Mouse (Mus musculus): ENCODE measurements around the gene Pitpnm2. TPM values are rescaled to one million over a fixed set of nuclear protein-coding genes. Genes with fewer than 3 reads are reported as not detected.

The Pitpnm2 gene
- polyA plus RNA-seq, 1 experiment = 10.8 TPM

DNA sequence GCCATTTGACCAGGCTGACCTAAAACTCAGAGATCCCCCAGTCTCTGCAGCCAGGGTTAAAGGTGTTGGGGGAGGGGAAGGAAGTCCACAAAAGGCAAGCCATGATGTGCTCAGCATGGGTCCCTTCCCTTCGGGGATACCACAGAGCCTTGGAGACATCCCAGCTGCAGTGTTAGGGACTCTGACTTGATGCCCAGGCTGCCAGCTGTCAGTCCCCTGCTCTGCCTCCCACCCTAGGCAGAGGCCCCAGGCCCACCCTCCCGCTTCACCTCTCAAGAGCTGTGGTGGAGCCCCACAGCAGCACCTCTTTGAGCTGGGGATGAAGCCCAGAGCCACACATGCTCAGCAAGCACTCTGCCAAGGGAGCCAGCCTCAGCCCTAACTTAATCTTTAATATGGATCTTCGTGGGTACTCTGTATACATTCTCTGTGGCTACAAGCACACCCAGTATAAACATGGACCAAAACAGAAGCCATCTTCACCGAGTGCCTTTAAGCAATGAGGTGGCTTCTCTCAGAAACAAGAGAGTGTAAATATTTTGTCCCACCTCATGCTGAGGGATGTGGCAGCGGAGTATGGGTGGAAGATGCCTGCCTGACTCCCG is 171.6 kb downstream of the Pitpnm2 start:
- Histone ChIP-seq H3K27ac (ENCODE audit: control insufficient read depth, insufficient read depth, low read depth, low read length, poor library complexity) (no peak overlapping the region), H3K4me1 (ENCODE audit: control insufficient read depth, insufficient read depth, low read length) (peaks cover 10% of the 10 kb centered on the region)
- WGBS = 56% methylated on average over 6 of the region's 6 CpGs

GRCm38 (mm10) chr5:124077241-124077640 is 172.3 kb downstream of the Pitpnm2 start:
- no peak overlapping the region for H3K4me3 ChIP-seq (replicated peaks; ENCODE audit: control insufficient read depth, low read depth, low read length)
- TF ChIP-seq POLR2A (IDR thresholded peaks at IDR 0.05; ENCODE audit: borderline replicate concordance, control insufficient read depth, low read depth, low read length) (no peak), CTCF (IDR thresholded peaks at IDR 0.05; ENCODE audit: control insufficient read depth, insufficient read depth, low read length) (no peak)
- 51% methylated on average over 13 of the region's 13 CpGs for WGBS
- H3K4me1 ChIP-seq (ENCODE audit: control insufficient read depth, insufficient read depth, low read length) = peaks cover 10% of the 10 kb centered on the region
- no peak overlapping the region for H3K27ac ChIP-seq (ENCODE audit: control insufficient read depth, insufficient read depth, low read depth, low read length, poor library complexity)

More for the DNA sequence above, 171.6 kb downstream of the Pitpnm2 start:
- no peak for TF ChIP-seq CTCF (IDR thresholded peaks at IDR 0.05; ENCODE audit: control insufficient read depth, insufficient read depth, low read length)
- H3K4me3 ChIP-seq (replicated peaks; ENCODE audit: control insufficient read depth, low read depth, low read length) = no peak overlapping the region

- 79% methylated on average over 9 of the region's 9 CpGs for WGBS
- no peak for TF ChIP-seq CTCF (IDR thresholded peaks at IDR 0.05; ENCODE audit: control insufficient read depth, insufficient read depth, low read length)
- Histone ChIP-seq H3K27ac (ENCODE audit: control insufficient read depth, insufficient read depth, low read depth, low read length, poor library complexity) (no peak overlapping the region), H3K4me1 (ENCODE audit: control insufficient read depth, insufficient read depth, low read length) (peaks cover 10% of the 10 kb centered on the region), H3K4me3 (replicated peaks; ENCODE audit: control insufficient read depth, low read depth, low read length) (no peak overlapping the region)
Observed at GRCm38 (mm10) chr5:124076559-124076958, 173.0 kb downstream of the Pitpnm2 start.

DNA sequence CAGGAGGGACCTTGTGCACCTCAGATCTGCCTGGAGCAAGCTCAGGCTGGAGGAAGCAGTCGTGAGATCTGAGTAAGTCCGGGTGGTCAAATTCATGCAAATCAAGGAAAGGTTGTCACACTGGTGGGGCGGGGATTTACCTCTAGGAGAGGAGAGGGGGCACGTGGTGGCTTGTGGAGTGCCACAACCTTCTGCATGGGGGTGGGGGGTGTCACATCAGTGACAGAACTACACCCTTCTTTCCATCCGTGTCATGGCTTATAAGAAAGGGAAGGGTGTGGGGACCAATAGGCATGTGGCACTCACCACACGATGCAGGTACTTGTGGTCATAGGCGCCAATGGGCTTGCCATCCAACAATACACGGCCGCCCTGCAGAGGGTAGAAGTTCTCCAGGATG is 173.8 kb downstream of the Pitpnm2 start:
- WGBS = 35% methylated on average over 9 of the region's 9 CpGs
- Histone ChIP-seq H3K4me3 (replicated peaks; ENCODE audit: control insufficient read depth, low read depth, low read length) (no peak overlapping the region), H3K27ac (ENCODE audit: control insufficient read depth, insufficient read depth, low read depth, low read length, poor library complexity) (no peak overlapping the region), H3K4me1 (ENCODE audit: control insufficient read depth, insufficient read depth, low read length) (peaks cover 10% of the 10 kb centered on the region)
- TF ChIP-seq CTCF (IDR thresholded peaks at IDR 0.05; ENCODE audit: control insufficient read depth, insufficient read depth, low read length) (no peak), POLR2A (IDR thresholded peaks at IDR 0.05; ENCODE audit: borderline replicate concordance, control insufficient read depth, low read depth, low read length) (no peak)

DNA sequence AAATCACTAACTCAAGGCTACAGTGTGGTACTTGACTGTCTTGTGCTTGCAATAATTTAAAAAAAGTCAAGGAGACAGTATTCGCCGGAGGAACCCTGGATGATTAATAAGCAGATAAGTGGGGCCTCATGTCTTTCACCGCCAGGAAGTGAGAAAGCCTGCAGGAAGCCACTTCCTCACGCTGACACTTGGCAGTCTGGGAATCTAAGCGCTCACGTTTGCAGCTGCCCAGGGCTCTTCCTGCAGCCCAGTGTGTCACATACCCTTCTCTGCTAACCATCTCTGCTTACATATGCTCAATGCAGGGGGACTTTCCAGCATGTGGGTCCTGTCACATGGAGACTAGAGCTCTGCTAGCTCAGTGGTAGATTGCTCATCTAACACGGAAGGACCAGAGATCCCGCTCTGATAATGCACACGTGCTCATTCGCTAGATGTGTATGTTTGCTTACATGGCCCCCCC is 174.7 kb downstream of the Pitpnm2 start:
- H3K4me1 ChIP-seq (ENCODE audit: control insufficient read depth, insufficient read depth, low read length) = peaks cover 8% of the 10 kb centered on the region
- WGBS = 9% methylated on average over 10 of the region's 10 CpGs

DNA sequence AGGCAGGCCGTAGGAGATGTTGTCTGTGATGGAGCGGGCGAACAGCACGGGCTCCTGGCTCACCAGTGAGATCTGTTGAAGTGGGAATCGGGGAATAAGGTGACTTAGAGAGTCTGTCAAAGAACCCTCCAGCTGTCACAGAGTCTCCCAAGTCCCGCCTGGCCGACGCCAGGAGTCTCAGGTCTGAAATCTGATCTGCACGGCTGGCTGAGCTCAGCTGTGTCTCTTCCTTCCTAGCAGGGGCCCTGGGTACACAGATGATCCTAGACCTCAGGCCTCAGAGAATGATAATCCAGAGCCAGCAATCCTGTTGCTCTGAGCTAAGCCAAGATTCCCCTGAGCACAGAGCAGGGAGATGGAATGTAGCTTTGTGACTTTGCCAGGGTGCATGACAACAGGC is 175.9 kb downstream of the Pitpnm2 start:
- WGBS = 75% methylated on average over 9 of the region's 9 CpGs
- Histone ChIP-seq H3K4me3 (replicated peaks; ENCODE audit: control insufficient read depth, low read depth, low read length) (no peak overlapping the region), H3K4me1 (ENCODE audit: control insufficient read depth, insufficient read depth, low read length) (peaks cover 6% of the 10 kb centered on the region), H3K27ac (ENCODE audit: control insufficient read depth, insufficient read depth, low read depth, low read length, poor library complexity) (no peak overlapping the region)
- TF ChIP-seq POLR2A (IDR thresholded peaks at IDR 0.05; ENCODE audit: borderline replicate concordance, control insufficient read depth, low read depth, low read length) (no peak), CTCF (IDR thresholded peaks at IDR 0.05; ENCODE audit: control insufficient read depth, insufficient read depth, low read length) (no peak)

More for the DNA sequence above, 174.7 kb downstream of the Pitpnm2 start:
- no peak for TF ChIP-seq CTCF (IDR thresholded peaks at IDR 0.05; ENCODE audit: control insufficient read depth, insufficient read depth, low read length)
- no peak for TF ChIP-seq POLR2A (IDR thresholded peaks at IDR 0.05; ENCODE audit: borderline replicate concordance, control insufficient read depth, low read depth, low read length)
- Histone ChIP-seq H3K27ac (ENCODE audit: control insufficient read depth, insufficient read depth, low read depth, low read length, poor library complexity) (no peak overlapping the region), H3K4me3 (replicated peaks; ENCODE audit: control insufficient read depth, low read depth, low read length) (no peak overlapping the region)

DNA sequence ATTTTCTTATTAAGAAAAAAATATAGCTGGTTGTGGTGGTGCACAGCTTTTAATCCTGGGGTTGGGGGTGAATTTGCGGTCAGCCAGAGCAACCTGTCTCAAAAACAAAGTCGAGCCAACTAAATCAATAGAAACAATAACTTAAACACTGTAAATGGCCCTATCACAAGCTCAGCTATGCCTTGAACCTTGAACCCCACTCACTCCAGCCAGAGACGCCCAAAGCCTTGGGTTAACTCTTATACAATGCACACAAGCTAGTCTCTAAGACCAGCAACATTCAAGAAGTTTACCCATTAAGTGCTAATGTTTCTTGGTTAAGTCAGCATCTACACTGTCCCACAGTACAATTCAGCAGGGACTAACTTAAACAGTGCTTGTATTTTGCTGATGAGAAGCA is 179.9 kb downstream of the Pitpnm2 start:
- no peak overlapping the region for H3K27ac ChIP-seq (ENCODE audit: control insufficient read depth, insufficient read depth, low read depth, low read length, poor library complexity)
- WGBS = 86% methylated on average over 3 of the region's 3 CpGs
- no peak overlapping the region for H3K4me3 ChIP-seq (replicated peaks; ENCODE audit: control insufficient read depth, low read depth, low read length)
- no peaks in the 10 kb centered on the region for H3K4me1 ChIP-seq (ENCODE audit: control insufficient read depth, insufficient read depth, low read length)
- no peak for TF ChIP-seq CTCF (IDR thresholded peaks at IDR 0.05; ENCODE audit: control insufficient read depth, insufficient read depth, low read length)
- TF ChIP-seq POLR2A (IDR thresholded peaks at IDR 0.05; ENCODE audit: borderline replicate concordance, control insufficient read depth, low read depth, low read length) = no peak

Other genes starting within 250 kb of the Pitpnm2 start
- gene Vps37b, start 217.5 kb downstream of the Pitpnm2 start, polyA plus RNA-seq (2011; ENCODE audit: insufficient read depth, insufficient read length, low replicate concordance, missing spikeins) = 11.3 and 26.1 TPM in 2 replicates
- gene Abcb9, start 154.0 kb downstream of the Pitpnm2 start, polyA plus RNA-seq (2011; ENCODE audit: insufficient read depth, insufficient read length, low replicate concordance, missing spikeins) = 5.9 and 7.4 TPM in 2 replicates
- 14.8 and 35.5 TPM in 2 replicates for gene Ogfod2, start 137.5 kb downstream of the Pitpnm2 start, polyA plus RNA-seq (2011; ENCODE audit: insufficient read depth, insufficient read length, low replicate concordance, missing spikeins)
- 72.3 and 112 TPM in 2 replicates for gene Arl6ip4, start 133.7 kb downstream of the Pitpnm2 start, polyA plus RNA-seq (2011; ENCODE audit: insufficient read depth, insufficient read length, low replicate concordance, missing spikeins)
- 7.1 and 10.3 TPM in 2 replicates for gene Mphosph9, start 78.2 kb upstream of the Pitpnm2 start, polyA plus RNA-seq (2011; ENCODE audit: insufficient read depth, insufficient read length, low replicate concordance, missing spikeins)
- gene 2810006K23Rik, start 78.3 kb upstream of the Pitpnm2 start, polyA plus RNA-seq (2011; ENCODE audit: insufficient read depth, insufficient read length, low replicate concordance, missing spikeins) = 3.1 and 6.3 TPM in 2 replicates
- gene Cdk2ap1, start 113.3 kb upstream of the Pitpnm2 start, polyA plus RNA-seq (2011; ENCODE audit: insufficient read depth, insufficient read length, low replicate concordance, missing spikeins) = 35.9 and 43.9 TPM in 2 replicates
- 26.5 and 50.4 TPM in 2 replicates for gene Sbno1, start 176.2 kb upstream of the Pitpnm2 start, polyA plus RNA-seq (2011; ENCODE audit: insufficient read depth, insufficient read length, low replicate concordance, missing spikeins)
- 100.0 and 137 TPM in 2 replicates for gene Kmt5a, start 190.2 kb upstream of the Pitpnm2 start, polyA plus RNA-seq (2011; ENCODE audit: insufficient read depth, insufficient read length, low replicate concordance, missing spikeins)
- 13.5 and 18.3 TPM in 2 replicates for gene Rilpl2, start 228.6 kb upstream of the Pitpnm2 start, polyA plus RNA-seq (2011; ENCODE audit: insufficient read depth, insufficient read length, low replicate concordance, missing spikeins)
- 12.7 and 24.2 TPM in 2 replicates for gene Snrnp35, start 233.4 kb upstream of the Pitpnm2 start, polyA plus RNA-seq (2011; ENCODE audit: insufficient read depth, insufficient read length, low replicate concordance, missing spikeins)

Measured in bone marrow, adult 2 months (tissue).